Mouse (Mus musculus) layer of hippocampus, adult 2 months (tissue): ENCODE measurements around the gene Pdgfra. TPM values are rescaled to one million over a fixed set of nuclear protein-coding genes. Genes with fewer than 3 reads are reported as not detected.

Source experiments
- DNase-seq, 2 experiments: peaks; one replicate each; pipeline ENCODE4 v3.0.0; 2022; ENCODE audit warnings: low spot score in 2 of 2
- H3K27ac ChIP-seq: fragments of 200-600 bp; 2 replicates; pipeline ENCODE4 v1.8.1; 2022
- H3K4me3 ChIP-seq: fragments of 200-600 bp; 2 replicates; pipeline ENCODE4 v1.8.1; 2022; ENCODE audit warnings: mild to moderate bottlenecking
- CTCF ChIP-seq: fragments of 200-600 bp; conservative IDR thresholded peaks from 2 replicates; pipeline ENCODE4 v1.8.1; 2022; ENCODE audit warnings: antibody characterized with exemption, mild to moderate bottlenecking, moderate library complexity
- microRNA-seq, 2 experiments: library from miRNA; unstranded; fragments of <30 nt; microRNA quantifications; one replicate each; pipeline ENCODE4 v1.2.0; 2021
- total RNA-seq, 2 experiments: library from RNA; stranded (reverse); gene quantifications; 2 replicates each; pipeline ENCODE4 v1.2.3; 2021

Pdgfra gene
- total RNA-seq, 2 experiments from 2014 or later, result 40.4 to 40.5 TPM

GRCm38 (mm10) chr5:75238928-75239777, 87.1 kb downstream of the Pdgfra start:
- no peak for DNase-seq
- no peak overlapping the region for H3K27ac ChIP-seq
- no peak for TF ChIP-seq CTCF
- H3K4me3 ChIP-seq, result no peak overlapping the region

DNA sequence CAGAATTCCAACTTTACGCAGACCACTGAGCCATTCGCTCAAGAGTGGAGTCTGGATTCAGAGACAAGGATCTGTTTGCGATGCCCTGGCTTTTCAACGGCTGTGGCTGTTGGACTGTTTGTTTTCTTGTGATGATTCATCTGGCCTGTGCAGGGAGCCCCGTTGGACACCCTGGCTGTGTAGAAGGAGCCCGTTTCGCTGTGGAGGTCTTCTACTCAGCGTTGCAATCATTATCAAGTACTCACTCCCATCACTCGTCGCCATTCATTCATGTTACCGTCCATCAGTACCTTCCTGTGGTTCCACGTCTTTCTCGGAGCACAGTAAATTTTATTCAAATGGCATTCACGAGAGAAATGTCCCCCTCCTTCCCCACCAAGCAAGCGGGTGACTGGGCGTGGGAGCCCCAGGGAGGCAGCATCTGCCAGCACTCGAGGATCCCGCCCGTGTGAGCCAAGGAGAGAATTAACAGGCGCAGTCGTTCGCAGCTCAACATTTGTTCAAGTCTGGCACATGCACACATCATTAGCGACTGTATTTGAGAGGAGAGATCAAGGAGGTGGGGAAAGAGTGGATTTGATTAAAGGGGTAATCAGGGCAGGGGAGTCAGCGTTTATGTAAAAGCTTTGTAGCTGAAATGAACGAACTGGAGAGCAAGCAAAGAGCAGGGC, 95.1 kb downstream of the Pdgfra start:
- Histone ChIP-seq H3K27ac (no peak overlapping the region), H3K4me3 (no peak overlapping the region)
- DNase-seq, result peak; percentile 44 to 49
- no peak for TF ChIP-seq CTCF

Small RNA genes lying within 50 kb of the gene (microRNA-seq; reads per million reads assigned to microRNA genes)
- gene Mir7025, result 0.55 to 1.3 reads per million in 2 experiments

Other genes with a start within 250 kb of the Pdgfra start
- 10 to 100 TPM; 18.7 to 19.4 TPM for gene Chic2, start 107.5 kb upstream of the Pdgfra start, total RNA-seq
- under 1 TPM; 0.51 to 0.59 TPM for gene Gsx2, start 76.7 kb upstream of the Pdgfra start, total RNA-seq